Mouse (Mus musculus): ENCODE measurements around the gene Skap2. TPM values are rescaled to one million over a fixed set of nuclear protein-coding genes. Genes with fewer than 3 reads are reported as not detected.

Skap2 gene
- polyA plus RNA-seq, 1 experiment: 8.9 TPM

DNA sequence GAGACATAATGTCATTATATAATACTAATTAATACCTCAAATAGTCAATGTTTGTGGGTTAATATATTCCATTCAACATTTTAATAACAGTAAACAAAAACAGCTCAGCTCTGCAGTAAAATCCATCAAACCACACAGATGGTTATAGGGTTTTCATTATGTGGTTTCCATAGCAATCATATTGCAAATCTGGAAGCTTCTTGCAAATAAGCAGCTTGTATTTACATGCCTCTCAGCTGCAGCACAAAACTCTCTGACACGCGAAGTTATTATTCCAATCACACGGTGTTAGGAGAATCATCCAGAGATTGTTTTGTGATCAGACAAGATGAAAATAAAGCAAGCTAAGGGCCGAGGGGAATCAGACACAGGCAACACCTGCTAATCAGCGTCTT lies 129.5 kb downstream of the Skap2 start:
- 95% methylated on average over 5 of the region's 5 CpGs for WGBS
- no peak overlapping the region for H3K4me3 ChIP-seq (ENCODE audit: control insufficient read depth, insufficient read depth, low read length)
- TF ChIP-seq CTCF (IDR thresholded peaks at IDR 0.05; ENCODE audit: borderline replicate concordance, control insufficient read depth, extremely low read depth, insufficient read depth, low read length, poor library complexity) (no peak), POLR2A (IDR thresholded peaks at IDR 0.05; ENCODE audit: control insufficient read depth, extremely low read depth, insufficient read depth, low read length, poor library complexity) (no peak)
- no peaks in the 10 kb centered on the region for H3K36me3 ChIP-seq (ENCODE audit: control insufficient read depth, insufficient read depth, low read length)
- peaks cover 5% of the 10 kb centered on the region; the same call in 1 of the 2 replicates for H3K4me1 ChIP-seq (replicated peaks; ENCODE audit: control insufficient read depth, insufficient read depth, low read length)
- no peak for DNase-seq
- H3K27ac ChIP-seq (ENCODE audit: control insufficient read depth, insufficient read depth, low read length): no peak overlapping the region
- H3K27me3 ChIP-seq (ENCODE audit: control insufficient read depth, insufficient read depth, low read length): no peaks in the 10 kb centered on the region

DNA sequence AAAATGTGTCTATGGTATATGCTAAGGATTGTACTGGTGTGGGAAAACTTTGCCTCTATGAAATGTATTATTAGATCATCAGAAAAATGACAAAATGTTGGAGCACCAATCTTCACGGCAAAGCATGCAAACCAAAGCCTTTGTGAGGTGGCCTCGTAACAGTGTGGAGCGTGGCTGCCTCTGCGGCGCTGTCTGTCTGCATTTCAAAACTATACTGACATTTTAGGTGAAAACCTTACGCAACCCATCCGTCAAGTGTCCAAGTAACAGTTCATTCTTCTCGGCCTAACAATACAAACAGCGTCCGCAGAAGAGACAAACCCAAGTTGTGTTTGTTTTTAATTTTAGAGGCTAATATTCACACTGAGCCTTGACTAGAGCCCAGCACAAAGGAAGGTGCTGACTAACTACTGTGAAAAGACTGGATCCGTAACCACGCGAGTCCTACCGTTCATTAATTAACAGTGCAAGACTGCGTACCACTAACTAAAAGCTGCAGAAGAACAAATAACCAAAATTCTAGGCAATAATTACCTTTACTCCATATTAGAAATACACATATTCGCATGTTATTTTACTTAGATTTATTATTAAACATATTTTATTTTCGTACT lies 130.0 kb downstream of the Skap2 start:
- Histone ChIP-seq H3K27me3 (ENCODE audit: control insufficient read depth, insufficient read depth, low read length) (no peaks in the 10 kb centered on the region), H3K36me3 (ENCODE audit: control insufficient read depth, insufficient read depth, low read length) (no peaks in the 10 kb centered on the region), H3K4me1 (replicated peaks; ENCODE audit: control insufficient read depth, insufficient read depth, low read length) (peaks cover 5% of the 10 kb centered on the region; the same call in 1 of the 2 replicates), H3K27ac (ENCODE audit: control insufficient read depth, insufficient read depth, low read length) (no peak overlapping the region), H3K4me3 (ENCODE audit: control insufficient read depth, insufficient read depth, low read length) (no peak overlapping the region)
- no peak for DNase-seq
- TF ChIP-seq CTCF (IDR thresholded peaks at IDR 0.05; ENCODE audit: borderline replicate concordance, control insufficient read depth, extremely low read depth, insufficient read depth, low read length, poor library complexity) (no peak), POLR2A (IDR thresholded peaks at IDR 0.05; ENCODE audit: control insufficient read depth, extremely low read depth, insufficient read depth, low read length, poor library complexity) (no peak)
- WGBS: 95% methylated on average over 17 of the region's 17 CpGs

DNA sequence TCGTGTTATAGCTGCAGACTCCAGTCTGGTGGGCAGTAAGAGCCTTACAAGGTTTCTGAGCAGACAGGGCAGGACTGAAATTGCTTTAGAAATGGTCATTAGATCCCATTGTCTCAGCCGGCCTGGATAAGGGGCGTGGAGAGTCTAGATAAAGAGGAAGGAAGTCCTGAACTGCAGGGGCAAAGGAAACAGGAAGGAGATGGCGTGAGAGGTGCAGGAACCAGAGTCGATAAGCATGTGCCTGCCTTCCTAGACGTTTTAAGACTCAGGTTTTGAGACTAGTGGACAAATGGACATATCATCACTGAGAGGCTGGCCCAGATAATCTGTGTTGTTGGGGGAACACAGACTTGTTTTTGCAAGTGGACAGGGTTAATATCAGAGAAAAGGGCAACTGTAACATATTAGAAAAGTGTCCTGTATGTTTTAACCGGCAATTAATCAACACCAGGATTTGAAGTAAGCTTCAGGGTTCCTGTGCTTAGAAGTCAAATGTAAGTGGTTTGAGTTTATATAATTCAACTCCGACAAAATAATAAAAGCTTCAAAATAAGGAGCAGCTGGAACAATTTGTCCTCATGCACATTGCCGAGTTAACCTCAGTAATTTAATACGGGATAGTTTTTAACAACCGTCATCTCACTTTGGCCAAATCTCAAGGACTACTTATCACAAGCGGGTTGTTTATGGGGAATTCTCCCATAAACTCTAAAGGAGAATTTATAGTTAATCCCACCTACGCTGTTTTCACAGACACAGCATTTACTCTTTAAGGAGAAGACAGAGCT lies 131.0 kb downstream of the Skap2 start:
- H3K27ac ChIP-seq (ENCODE audit: control insufficient read depth, insufficient read depth, low read length): no peak overlapping the region
- peaks cover 5% of the 10 kb centered on the region; the same call in 1 of the 2 replicates for H3K4me1 ChIP-seq (replicated peaks; ENCODE audit: control insufficient read depth, insufficient read depth, low read length)
- H3K4me3 ChIP-seq (ENCODE audit: control insufficient read depth, insufficient read depth, low read length): no peak overlapping the region

DNA sequence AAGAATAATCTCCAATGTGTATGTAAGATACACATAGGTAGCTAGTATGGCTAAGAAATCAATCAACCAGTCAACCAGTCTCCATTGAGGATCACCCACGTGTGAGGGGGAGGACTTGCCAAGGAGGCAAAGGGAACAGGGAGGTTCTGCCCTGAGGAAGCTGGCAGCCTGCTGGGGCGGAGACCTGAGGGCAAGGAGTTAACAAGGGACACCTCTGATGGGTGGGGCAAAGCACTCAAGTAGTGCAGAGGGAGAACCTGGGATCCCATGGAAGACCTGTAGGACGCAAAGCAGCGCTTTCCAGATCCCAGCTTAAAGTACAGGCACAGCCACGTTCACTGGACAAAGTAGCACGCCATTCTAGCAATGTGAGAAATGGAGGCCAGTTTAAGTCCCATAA lies 131.6 kb downstream of the Skap2 start:
- WGBS: 71% methylated on average over 6 of the region's 6 CpGs
- no peak for DNase-seq
- Histone ChIP-seq H3K27ac (ENCODE audit: control insufficient read depth, insufficient read depth, low read length) (no peak overlapping the region), H3K36me3 (ENCODE audit: control insufficient read depth, insufficient read depth, low read length) (no peaks in the 10 kb centered on the region), H3K27me3 (ENCODE audit: control insufficient read depth, insufficient read depth, low read length) (no peaks in the 10 kb centered on the region), H3K4me1 (replicated peaks; ENCODE audit: control insufficient read depth, insufficient read depth, low read length) (peaks cover 5% of the 10 kb centered on the region; the same call in 1 of the 2 replicates), H3K4me3 (ENCODE audit: control insufficient read depth, insufficient read depth, low read length) (no peak overlapping the region)
- TF ChIP-seq CTCF (IDR thresholded peaks at IDR 0.05; ENCODE audit: borderline replicate concordance, control insufficient read depth, extremely low read depth, insufficient read depth, low read length, poor library complexity) (no peak), POLR2A (IDR thresholded peaks at IDR 0.05; ENCODE audit: control insufficient read depth, extremely low read depth, insufficient read depth, low read length, poor library complexity) (no peak)

More for the DNA sequence above, 131.0 kb downstream of the Skap2 start:
- DNase-seq: no peak
- no peaks in the 10 kb centered on the region for H3K36me3 ChIP-seq (ENCODE audit: control insufficient read depth, insufficient read depth, low read length)
- 50% methylated on average over 13 of the region's 13 CpGs for WGBS
- TF ChIP-seq CTCF (IDR thresholded peaks at IDR 0.05; ENCODE audit: borderline replicate concordance, control insufficient read depth, extremely low read depth, insufficient read depth, low read length, poor library complexity) (no peak), POLR2A (IDR thresholded peaks at IDR 0.05; ENCODE audit: control insufficient read depth, extremely low read depth, insufficient read depth, low read length, poor library complexity) (no peak)
- no peaks in the 10 kb centered on the region for H3K27me3 ChIP-seq (ENCODE audit: control insufficient read depth, insufficient read depth, low read length)

DNA sequence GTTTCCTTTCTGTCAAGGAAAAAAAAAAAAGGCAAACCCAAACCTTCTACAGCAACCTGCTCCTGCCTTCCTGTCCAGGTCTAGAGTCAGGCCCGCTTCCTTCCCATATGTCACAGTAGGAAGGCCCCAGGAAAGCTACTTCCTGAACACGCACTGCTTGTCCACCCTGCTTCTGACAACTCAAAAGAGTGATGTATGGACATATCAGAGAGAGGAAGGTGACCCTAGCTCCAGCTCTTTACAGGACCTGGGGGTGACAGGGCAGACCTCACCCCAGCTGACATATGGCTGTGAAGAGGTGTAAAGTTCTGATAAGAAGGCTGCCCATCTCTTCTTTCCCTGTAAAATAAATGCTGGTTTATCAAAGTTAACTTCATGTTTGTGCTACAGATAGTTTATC lies 133.8 kb downstream of the Skap2 start:
- Histone ChIP-seq H3K27ac (ENCODE audit: control insufficient read depth, insufficient read depth, low read length) (no peak overlapping the region), H3K27me3 (ENCODE audit: control insufficient read depth, insufficient read depth, low read length) (no peaks in the 10 kb centered on the region), H3K36me3 (ENCODE audit: control insufficient read depth, insufficient read depth, low read length) (no peaks in the 10 kb centered on the region), H3K4me3 (ENCODE audit: control insufficient read depth, insufficient read depth, low read length) (no peak overlapping the region), H3K4me1 (replicated peaks; ENCODE audit: control insufficient read depth, insufficient read depth, low read length) (peaks cover 5% of the 10 kb centered on the region; the same call in 1 of the 2 replicates)
- TF ChIP-seq POLR2A (IDR thresholded peaks at IDR 0.05; ENCODE audit: control insufficient read depth, extremely low read depth, insufficient read depth, low read length, poor library complexity): no peak
- no peak for TF ChIP-seq CTCF (IDR thresholded peaks at IDR 0.05; ENCODE audit: borderline replicate concordance, control insufficient read depth, extremely low read depth, insufficient read depth, low read length, poor library complexity)
- WGBS: 91% methylated on average over 2 of the region's 2 CpGs
- no peak for DNase-seq

DNA sequence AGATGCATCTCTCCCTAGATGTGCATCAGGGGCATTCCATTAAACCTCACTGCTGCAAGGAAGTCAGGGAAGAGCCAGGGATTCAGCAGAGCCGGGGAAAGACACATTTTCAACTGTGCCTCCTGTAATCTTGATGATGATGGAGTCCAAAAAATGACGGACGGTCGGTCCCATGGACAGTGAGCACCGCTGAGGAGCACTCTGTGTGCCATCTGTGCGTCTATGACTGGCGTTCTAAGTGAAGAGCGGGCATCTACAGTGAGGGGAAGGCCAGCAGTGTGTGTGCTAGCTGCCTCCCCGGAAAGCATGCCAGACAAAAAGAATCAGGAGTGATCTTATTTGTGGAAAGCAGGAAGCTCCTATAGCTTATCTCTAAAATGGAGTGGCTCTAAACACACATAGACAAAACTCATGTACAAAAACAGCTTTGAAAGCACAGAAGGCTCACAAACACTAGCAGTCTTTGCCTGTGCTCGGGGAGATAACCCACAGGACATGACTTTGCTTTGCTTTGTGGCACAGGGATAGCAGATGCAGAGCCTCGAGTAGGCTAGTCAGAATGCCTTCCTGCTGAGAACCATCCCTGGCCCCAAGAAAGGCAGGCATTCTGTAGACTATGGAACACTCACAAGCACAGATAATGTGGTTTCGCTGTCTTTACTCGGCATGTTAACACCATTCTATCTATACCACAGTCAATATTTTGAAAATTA lies 135.4 kb downstream of the Skap2 start:
- WGBS: 82% methylated on average over 13 of the region's 13 CpGs
- H3K27ac ChIP-seq (ENCODE audit: control insufficient read depth, insufficient read depth, low read length): no peak overlapping the region
- H3K36me3 ChIP-seq (ENCODE audit: control insufficient read depth, insufficient read depth, low read length): no peaks in the 10 kb centered on the region
- TF ChIP-seq POLR2A (IDR thresholded peaks at IDR 0.05; ENCODE audit: control insufficient read depth, extremely low read depth, insufficient read depth, low read length, poor library complexity) (no peak), CTCF (IDR thresholded peaks at IDR 0.05; ENCODE audit: borderline replicate concordance, control insufficient read depth, extremely low read depth, insufficient read depth, low read length, poor library complexity) (no peak)
- no peaks in the 10 kb centered on the region for H3K27me3 ChIP-seq (ENCODE audit: control insufficient read depth, insufficient read depth, low read length)
- DNase-seq: no peak
- H3K4me1 ChIP-seq (replicated peaks; ENCODE audit: control insufficient read depth, insufficient read depth, low read length): peaks cover 5% of the 10 kb centered on the region; the same call in 1 of the 2 replicates
- H3K4me3 ChIP-seq (ENCODE audit: control insufficient read depth, insufficient read depth, low read length): no peak overlapping the region

All from thymus, adult 2 months (tissue).